Mouse (Mus musculus) fat pad, adult 2 months (tissue): Measurements from ENCODE around the gene Camta2.

Experiments
- DNase-seq: peaks from one replicate; pipeline ENCODE4 v3.0.0-alpha.2; 2011; ENCODE audit warnings: low read depth, low spot score; ENCODE audit errors: extremely low read depth

Gene Camta2

GRCm38 (mm10) chr11:70697376-70697775, 9.5 kb upstream of the Camta2 start:
- no peak for DNase-seq

- no peak for DNase-seq
These were observed 5.6 kb upstream of the Camta2 start for GRCm38 (mm10) chr11:70693504-70693903.

- DNase-seq, result no peak
These were observed 1.7 kb upstream of the Camta2 start for GRCm38 (mm10) chr11:70689578-70689977.

- no peak for DNase-seq
These were observed 467 bp upstream of the Camta2 start for GRCm38 (mm10) chr11:70688372-70688771.

- no peak for DNase-seq
These were observed 871 bp downstream of the Camta2 start for GRCm38 (mm10) chr11:70686901-70687566.

GRCm38 (mm10) chr11:70683640-70684039, 4.3 kb downstream of the Camta2 start:
- no peak for DNase-seq

- no peak for DNase-seq
These were observed 5.9 kb downstream of the Camta2 start for GRCm38 (mm10) chr11:70681897-70682581.

- DNase-seq, result no peak
These were observed 6.7 kb downstream of the Camta2 start for GRCm38 (mm10) chr11:70681170-70681569.

- no peak for DNase-seq
These were observed 8.0 kb downstream of the Camta2 start for GRCm38 (mm10) chr11:70679894-70680293.

- DNase-seq, result no peak
These were observed 8.5 kb downstream of the Camta2 start for GRCm38 (mm10) chr11:70679361-70679760.

- no peak for DNase-seq
These were observed 9.3 kb downstream of the Camta2 start for GRCm38 (mm10) chr11:70678576-70678975.

GRCm38 (mm10) chr11:70678092-70678491, 9.8 kb downstream of the Camta2 start:
- DNase-seq, result no peak

- DNase-seq, result no peak
These were observed 13.4 kb downstream of the Camta2 start for GRCm38 (mm10) chr11:70674501-70674900.

GRCm38 (mm10) chr11:70674014-70674413, 13.9 kb downstream of the Camta2 start:
- DNase-seq, result no peak

- no peak for DNase-seq
These were observed 16.4 kb downstream of the Camta2 start for GRCm38 (mm10) chr11:70671333-70672047.

- DNase-seq, result no peak
These were observed 17.4 kb downstream of the Camta2 start for GRCm38 (mm10) chr11:70670483-70670882.

GRCm38 (mm10) chr11:70669582-70670345, 18.1 kb downstream of the Camta2 start:
- no peak for DNase-seq

GRCm38 (mm10) chr11:70668771-70669505, 19.0 kb downstream of the Camta2 start, which contains the start of gene Spag7:
TSS of gene Spag7 (minus strand) at chr11:70669416.
- peak; percentile 98 for DNase-seq

- no peak for DNase-seq
These were observed 19.6 kb downstream of the Camta2 start for GRCm38 (mm10) chr11:70668335-70668770.
